Mouse (Mus musculus) cerebellum, adult 18-20 months (tissue): Measurements from ENCODE around the gene Usp3.
A peak's percentile ranks its signal among the peaks of the same experiment; 100 is the strongest.

Experiments
- DNase-seq, 2 experiments: peaks; one replicate each; pipeline ENCODE4 v3.0.0; 2021

Gene Usp3

GRCm38 (mm10) chr9:66601006-66601405 lies 8.1 kb upstream of the Usp3 start:
- DNase-seq = no peak

GRCm38 (mm10) chr9:66600551-66600950 lies 7.6 kb upstream of the Usp3 start:
- DNase-seq = no peak

DNA sequence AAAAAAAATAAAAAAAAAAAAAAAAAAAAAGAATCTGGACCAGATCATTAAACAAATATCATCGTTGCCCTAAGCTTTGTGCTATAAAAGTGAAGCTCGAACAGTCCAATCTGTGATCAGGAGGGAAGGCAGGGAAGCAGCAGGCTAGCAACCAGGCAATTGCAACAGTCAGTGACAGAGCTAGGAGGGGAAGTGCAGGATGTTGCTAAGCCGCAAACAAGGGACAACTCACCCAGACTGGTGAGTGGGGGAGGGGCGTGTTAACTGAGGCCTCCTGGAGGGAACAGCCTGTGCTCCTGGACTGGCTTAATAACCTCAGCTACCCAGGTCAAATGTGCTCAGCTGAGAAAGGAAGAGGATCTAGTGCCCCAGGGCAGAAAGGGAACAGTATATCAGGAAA lies 6.6 kb upstream of the Usp3 start:
- no peak for DNase-seq

GRCm38 (mm10) chr9:66598636-66599035 lies 5.7 kb upstream of the Usp3 start:
- DNase-seq = no peak

GRCm38 (mm10) chr9:66597480-66598215 lies 4.7 kb upstream of the Usp3 start:
- no peak for DNase-seq

DNA sequence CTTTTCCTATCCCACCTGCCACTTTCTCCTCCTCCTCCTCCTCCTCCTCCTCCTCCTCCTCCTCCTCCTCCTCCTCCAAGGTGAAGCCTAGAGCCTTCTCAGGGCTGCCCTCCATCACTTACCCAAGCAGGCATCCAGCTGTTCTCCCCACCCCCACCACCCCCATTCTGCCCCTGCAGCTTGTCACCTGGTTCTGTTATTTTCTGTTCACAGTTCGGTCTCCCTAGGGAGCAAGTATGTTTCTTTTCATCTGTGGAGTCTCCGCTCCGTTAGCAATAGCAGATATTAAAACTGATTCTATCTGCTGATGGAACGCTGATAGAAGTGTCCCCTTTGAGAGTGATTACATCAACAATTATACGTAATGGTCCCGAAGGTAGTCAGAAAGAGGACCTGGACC lies 4.1 kb upstream of the Usp3 start:
- no peak for DNase-seq

GRCm38 (mm10) chr9:66595722-66596675 lies 3.1 kb upstream of the Usp3 start:
- no peak for DNase-seq

DNA sequence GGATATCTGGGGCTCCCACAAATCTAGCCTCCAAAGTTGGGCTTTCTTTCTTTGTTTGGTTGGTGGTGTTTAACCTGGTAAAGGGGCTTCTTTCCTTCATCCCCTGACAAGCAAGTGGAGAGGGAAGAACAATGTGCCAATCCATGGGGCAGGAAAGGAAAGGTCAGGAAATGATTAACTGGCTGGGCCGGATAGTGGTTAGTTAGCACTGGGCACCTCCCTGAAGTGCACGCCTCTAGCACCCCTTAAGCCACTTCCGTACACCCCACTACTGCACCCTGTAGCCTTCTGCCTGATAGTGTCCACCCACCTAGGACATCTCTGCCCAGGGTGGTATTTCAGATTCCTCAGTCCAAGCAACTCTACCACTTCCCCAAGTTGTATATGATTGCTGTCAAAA lies 1.1 kb upstream of the Usp3 start:
- DNase-seq = no peak

GRCm38 (mm10) chr9:66593613-66593969 lies 649 bp upstream of the Usp3 start:
- DNase-seq = peak in 1 of 2 experiments; percentile 55

GRCm38 (mm10) chr9:66591851-66592645 lies 894 bp downstream of the Usp3 start:
- peak; percentile 49 to 67 for DNase-seq

GRCm38 (mm10) chr9:66590051-66590450 lies 2.9 kb downstream of the Usp3 start:
- DNase-seq = peak; percentile 28 to 53

GRCm38 (mm10) chr9:66587016-66587415 lies 5.9 kb downstream of the Usp3 start:
- no peak for DNase-seq

DNA sequence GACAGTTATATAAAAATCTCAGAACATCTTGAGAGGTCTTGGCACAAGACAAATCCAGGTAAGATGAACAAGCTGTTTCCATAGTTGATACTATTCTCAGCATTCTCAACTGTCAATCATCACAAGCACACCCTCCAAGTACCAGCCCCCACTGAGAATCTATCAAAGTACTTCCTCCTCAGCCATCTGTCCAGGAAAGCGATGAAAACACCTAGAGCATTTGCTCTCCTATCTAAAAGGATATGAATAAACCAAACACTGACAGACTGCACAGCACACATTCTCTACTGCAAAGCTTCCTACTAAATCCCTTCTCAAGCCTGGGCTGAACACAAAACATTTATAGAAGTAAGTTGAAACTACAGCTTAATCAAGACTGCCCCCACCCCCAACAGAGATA lies 6.4 kb downstream of the Usp3 start:
- peak; percentile 79 to 88 for DNase-seq

DNA sequence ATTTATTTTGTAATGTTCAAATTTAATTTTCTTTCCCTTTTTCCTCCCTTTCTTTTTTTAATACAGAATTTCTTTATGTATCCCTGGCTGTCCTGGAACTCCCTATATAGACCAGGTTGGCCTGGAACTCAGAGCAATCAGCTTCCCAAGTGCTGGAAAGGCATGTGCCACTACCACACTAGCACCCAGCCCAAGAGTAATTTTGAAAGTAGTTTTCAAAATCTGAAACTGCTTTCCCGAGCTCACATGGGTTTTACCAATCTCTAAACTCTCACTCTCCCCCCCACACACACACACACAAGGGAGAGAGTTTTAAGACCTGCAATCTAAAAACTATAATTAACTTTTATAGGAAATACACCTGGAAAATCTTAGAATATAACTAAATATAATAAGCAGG lies 7.8 kb downstream of the Usp3 start:
- DNase-seq = no peak

DNA sequence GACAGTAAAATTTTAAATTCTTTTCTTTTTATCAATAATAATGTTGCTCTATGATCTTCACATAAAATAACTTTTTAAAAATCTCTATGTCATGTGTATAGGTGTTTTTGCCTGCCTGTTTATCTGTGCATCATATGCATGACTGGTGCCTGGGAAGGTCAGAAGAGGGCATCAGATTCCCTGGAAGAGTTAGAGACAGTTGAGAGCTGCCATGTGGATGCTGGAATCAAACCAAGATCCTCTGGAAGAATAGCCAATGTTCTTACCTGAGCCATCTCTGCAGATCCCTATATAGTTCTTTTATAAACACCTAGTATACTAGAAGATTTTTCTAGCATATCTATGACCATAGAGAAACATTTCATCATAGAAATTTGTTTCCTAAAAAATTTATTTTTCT lies 8.8 kb downstream of the Usp3 start:
- DNase-seq = peak; percentile 56 to 70

GRCm38 (mm10) chr9:66583244-66583643 lies 9.7 kb downstream of the Usp3 start:
- DNase-seq = no peak

- DNase-seq = peak; percentile 72 to 76
Measured at GRCm38 (mm10) chr9:66581694-66582093, 11.2 kb downstream of the Usp3 start.

DNA sequence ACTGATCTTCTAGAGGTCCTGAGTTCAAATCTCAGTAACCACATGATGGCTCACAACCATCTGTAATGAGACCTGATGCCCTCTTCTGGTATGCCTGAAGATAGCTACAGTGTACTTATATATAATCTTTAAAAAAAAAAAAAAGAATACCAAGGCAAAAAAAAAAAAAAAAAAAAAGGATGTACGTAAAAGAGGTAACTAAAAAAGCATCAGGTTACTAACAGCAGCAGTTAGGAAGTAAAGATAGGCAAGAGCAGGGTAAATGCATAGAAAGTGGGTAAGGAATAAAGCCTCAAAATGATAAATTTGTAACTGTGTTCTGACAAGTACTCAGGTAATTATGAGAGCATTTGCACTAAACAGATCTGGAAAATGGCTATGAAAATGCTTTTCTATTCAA lies 12.2 kb downstream of the Usp3 start:
- DNase-seq = no peak

DNA sequence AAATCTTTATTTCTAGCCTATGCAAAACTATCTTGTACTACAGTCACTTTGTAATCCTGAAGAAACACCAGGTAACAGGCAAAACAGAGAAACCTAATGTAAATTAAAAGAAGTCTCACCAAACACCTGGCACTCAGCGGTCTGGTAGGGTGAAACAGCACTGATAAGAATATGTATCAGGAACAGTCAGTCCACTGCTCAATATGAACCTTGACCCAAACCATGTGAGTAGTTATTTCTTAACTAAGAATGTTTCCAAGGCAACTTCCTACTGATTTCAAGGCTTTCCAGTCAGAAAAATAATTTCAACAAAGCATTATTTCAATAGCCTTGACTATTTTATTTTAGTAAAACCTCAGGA lies 17.1 kb downstream of the Usp3 start:
- DNase-seq = no peak

DNA sequence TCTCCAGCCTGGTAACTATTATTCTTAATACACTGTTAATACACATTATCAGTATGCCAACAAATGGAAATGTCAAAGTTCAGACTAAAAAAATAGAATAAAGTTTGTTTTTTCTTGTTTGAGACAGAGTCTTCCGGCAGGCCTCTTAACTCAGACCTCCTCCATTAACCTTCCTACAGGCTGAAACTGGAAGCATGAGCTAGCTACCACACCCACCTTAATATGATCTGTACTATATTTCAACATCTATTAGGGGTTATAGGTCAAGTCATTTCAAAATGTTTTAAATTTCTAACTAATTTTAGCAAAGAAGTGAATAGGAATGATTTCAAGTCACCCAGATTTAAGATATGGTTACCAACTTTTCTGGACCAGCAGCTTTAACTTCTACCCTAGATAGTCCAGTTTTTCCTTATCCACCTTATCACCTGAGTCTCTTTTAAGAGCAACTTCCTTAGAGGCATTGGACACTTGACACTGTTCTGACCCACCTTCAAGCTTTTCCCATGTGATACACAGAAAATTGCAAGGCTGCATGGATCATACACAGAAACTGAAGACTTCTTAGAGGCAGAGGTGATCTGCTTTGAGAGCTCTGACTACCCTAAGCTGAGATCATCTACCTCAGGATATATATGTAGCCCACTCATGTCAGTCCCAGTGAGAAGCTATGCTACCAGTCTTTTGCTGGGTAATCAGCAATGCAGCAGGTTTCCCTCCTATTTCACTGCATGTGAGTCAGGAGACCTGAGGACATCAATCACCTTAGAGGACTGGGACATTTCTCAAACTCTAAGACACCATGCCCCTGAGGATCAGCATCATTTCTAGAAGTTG lies 17.7 kb downstream of the Usp3 start:
- DNase-seq = peak in 1 of 2 experiments; percentile 0

DNA sequence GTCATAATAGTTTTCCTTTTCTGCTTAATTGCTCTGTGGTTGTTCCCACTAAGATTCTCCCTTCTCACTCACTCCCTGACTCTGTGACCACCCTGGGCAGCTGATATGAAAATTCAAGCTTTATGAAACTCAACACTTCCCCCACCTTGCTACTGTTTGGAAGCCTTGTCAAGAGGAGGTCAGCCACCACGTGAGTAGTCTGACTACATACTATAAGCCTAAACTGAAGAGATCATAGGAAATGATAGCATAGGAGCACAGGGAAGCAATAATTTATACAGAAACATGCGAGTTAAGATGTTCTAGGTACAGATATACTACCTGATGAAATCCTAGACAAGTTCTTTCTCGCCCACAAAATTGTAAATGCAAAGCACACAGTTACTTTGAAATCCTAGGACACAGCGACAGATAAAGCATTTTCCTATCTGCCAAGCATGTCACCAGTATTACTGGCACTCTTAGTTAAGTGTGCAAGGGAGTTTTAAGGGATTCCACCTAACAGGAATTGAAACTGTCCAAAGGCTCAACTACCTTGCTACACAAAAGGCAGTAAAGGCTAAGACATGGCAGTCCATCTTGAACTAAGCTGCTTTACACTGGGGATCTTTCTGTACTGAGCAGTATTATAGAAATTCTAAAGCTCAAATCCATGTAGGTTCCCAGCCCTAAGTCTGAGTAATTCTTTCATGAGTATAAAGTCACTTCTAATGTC lies 20.8 kb downstream of the Usp3 start:
- no peak for DNase-seq

GRCm38 (mm10) chr9:66562215-66562614 lies 30.7 kb downstream of the Usp3 start:
- no peak for DNase-seq
